Mouse (Mus musculus) mouse embryonic stem cell (cell line): ENCODE measurements around the gene Cpsf4.

Source experiments
- in situ Hi-C, 2 experiments: fragments of 300-500 bp; cut with MboI; formaldehyde crosslinking; loops; 1 replicate in 1 of 2; 3 replicates in 1 of 2; pipeline ENCODE4 v1.14.3; 2019 to 2020; ENCODE audit warnings: low sequenced_read_pairs in 2 of 2, low pct_unique_long_range_greater_than_20kb in 1 of 2, mixed read lengths in 1 of 2; ENCODE audit not compliant: unreplicated experiment in 1 of 2

Gene Cpsf4

GRCm38 (mm10) chr5:145164710-145165109, 2.3 kb upstream of the Cpsf4 start:
- in situ Hi-C loops = no loop called here

- in situ Hi-C loops = no loop called here
These were observed 1.8 kb upstream of the Cpsf4 start for GRCm38 (mm10) chr5:145165184-145165583.

- in situ Hi-C loops = no loop called here
These were observed 271 bp downstream of the Cpsf4 start for GRCm38 (mm10) chr5:145167306-145167661.

GRCm38 (mm10) chr5:145178461-145178980, 11.5 kb downstream of the Cpsf4 start:
- in situ Hi-C loops = no loop called here

- in situ Hi-C loops = no loop called here
These were observed 18.2 kb downstream of the Cpsf4 start for GRCm38 (mm10) chr5:145185244-145185643.

GRCm38 (mm10) chr5:145189416-145189815, 22.4 kb downstream of the Cpsf4 start:
- in situ Hi-C loops = no loop called here

GRCm38 (mm10) chr5:145190373-145190772, 23.4 kb downstream of the Cpsf4 start:
- in situ Hi-C loops = no loop called here

- in situ Hi-C loops = no loop called here
These were observed 24.1 kb downstream of the Cpsf4 start for GRCm38 (mm10) chr5:145190875-145191798.

- in situ Hi-C loops = no loop called here
These were observed 24.9 kb downstream of the Cpsf4 start, which contains the start of gene Atp5j2 for GRCm38 (mm10) chr5:145191962-145192361. TSS of gene Atp5j2 (minus strand) at chr5:145192062.

- in situ Hi-C loops = loop anchor here in 1 of 2 experiments (25.0 kb wide), 1 partner anchor 1012 kb away; the partner anchor contains the start of gene Rnf6
These were observed 33.4 kb downstream of the Cpsf4 start for GRCm38 (mm10) chr5:145200387-145200786.

GRCm38 (mm10) chr5:145201321-145201991, 34.4 kb downstream of the Cpsf4 start, which contains the start of gene Zkscan14:
TSS of gene Zkscan14 (minus strand) at chr5:145201868.
- in situ Hi-C loops = loop anchor here in 1 of 2 experiments (25.0 kb wide), 1 partner anchor 1011 kb away; the partner anchor contains the start of gene Rnf6

GRCm38 (mm10) chr5:145202446-145202845, 35.4 kb downstream of the Cpsf4 start:
- in situ Hi-C loops = loop anchor here in 1 of 2 experiments (25.0 kb wide), 1 partner anchor 1010 kb away; the partner anchor contains the start of gene Rnf6

GRCm38 (mm10) chr5:145203936-145204691, 37.1 kb downstream of the Cpsf4 start, which contains the start of gene Zkscan5:
TSS of gene Zkscan5 (plus strand) at chr5:145204562.
- in situ Hi-C loops = loop anchor here in 1 of 2 experiments (25.0 kb wide), 1 partner anchor 1008 kb away; the partner anchor contains the start of gene Rnf6

GRCm38 (mm10) chr5:145205041-145205440, 38.0 kb downstream of the Cpsf4 start:
- in situ Hi-C loops = loop anchor here in 1 of 2 experiments (25.0 kb wide), 1 partner anchor 1007 kb away; the partner anchor contains the start of gene Rnf6

GRCm38 (mm10) chr5:145207385-145207784, 40.4 kb downstream of the Cpsf4 start:
- in situ Hi-C loops = loop anchor here in 1 of 2 experiments (25.0 kb wide), 1 partner anchor 1005 kb away; the partner anchor contains the start of gene Rnf6

GRCm38 (mm10) chr5:145207954-145208353, 40.9 kb downstream of the Cpsf4 start:
- in situ Hi-C loops = loop anchor here in 1 of 2 experiments (25.0 kb wide), 1 partner anchor 1004 kb away; the partner anchor contains the start of gene Rnf6

GRCm38 (mm10) chr5:145208391-145208790, 41.4 kb downstream of the Cpsf4 start:
- in situ Hi-C loops = loop anchor here in 1 of 2 experiments (25.0 kb wide), 1 partner anchor 1004 kb away; the partner anchor contains the start of gene Rnf6

GRCm38 (mm10) chr5:145211340-145211739, 44.3 kb downstream of the Cpsf4 start:
- in situ Hi-C loops = loop anchor here in 1 of 2 experiments (10.0 to 25.0 kb wide), 2 partner anchors 153 to 1001 kb away; partner anchors contain the start of gene Rnf6
